Comparison of ENCODE assay signal across 11 mouse cellular contexts in genomic region chr13:48357640-48358039, GRCm38 (mm10).
DNase-seq lines count a peak whose midpoint lies in the region; ATAC-seq and TF ChIP-seq lines count a peak whose summit lies in the region.
"Had no signal": no experiment of that assay in that cellular context is flagged by ENCODE, and none has a peak within 500 bp of the region (broad histone marks: within the 10 kb centered on the region; RNA-seq: fewer than 3 reads in every experiment).

No protein-coding gene starts in this region.

- no peak overlapping the region for H3K4me3 ChIP-seq in forebrain, embryonic 15.5 days
- no peak overlapping the region for H3K4me3 ChIP-seq in forebrain, embryonic 10.5 days
- no peak overlapping the region for H3K4me3 ChIP-seq in kidney, adult 2 months (ENCODE audit: insufficient read depth, low read depth, low read length)
- H3K4me3 ChIP-seq in embryonic facial prominence, embryonic 10.5 days: no peak overlapping the region
- H3K4me3 ChIP-seq in heart, embryonic 11.5 days (ENCODE audit: low read depth, low read length): no peak overlapping the region

- DNase-seq in forebrain, embryonic 10.5 days (ENCODE audit: extremely low spot score, low spot score): no peak
- DNase-seq in kidney, adult 2 months: peak; percentile 19
- DNase-seq in kidney, postnatal 14 days: no peak
- peak; percentile 5 for DNase-seq in cerebellum, adult 11-12 months
- peak; percentile 54 to 57 for DNase-seq in cerebellum, postnatal 36 days
- DNase-seq in embryonic facial prominence, embryonic 10.5 days (ENCODE audit: low spot score): no peak
- DNase-seq: lung, embryonic 14.5 days had no signal

- TF ChIP-seq POLR2A in kidney, adult 2 months (IDR thresholded peaks at IDR 0.05; ENCODE audit: low read depth, low read length): no peak

- WGBS in forebrain, embryonic 15.5 days: 75% methylated on average over 7 of the region's 7 CpGs
- 96% methylated on average over 7 of the region's 7 CpGs for WGBS in forebrain, embryonic 10.5 days
- 87% methylated on average over 7 of the region's 7 CpGs for WGBS in kidney, adult 2 months
- WGBS in embryonic facial prominence, embryonic 10.5 days: 95% methylated on average over 7 of the region's 7 CpGs
- WGBS in heart, embryonic 11.5 days (ENCODE audit: insufficient replicate concordance): 94% methylated on average over 7 of the region's 7 CpGs

- no peak overlapping the region for H3K27ac ChIP-seq in forebrain, embryonic 15.5 days (replicated peaks)
- no peak overlapping the region for H3K27ac ChIP-seq in forebrain, embryonic 10.5 days
- no peak overlapping the region for H3K27ac ChIP-seq in kidney, adult 2 months (ENCODE audit: insufficient read depth, low read depth, low read length)
- no peak overlapping the region for H3K27ac ChIP-seq in embryonic facial prominence, embryonic 10.5 days (replicated peaks)
- H3K27ac ChIP-seq in heart, embryonic 11.5 days (ENCODE audit: low read depth, low read length): no peak overlapping the region

- H3K9me3 ChIP-seq in forebrain, embryonic 15.5 days: no peaks in the 10 kb centered on the region
- no peaks in the 10 kb centered on the region for H3K9me3 ChIP-seq in forebrain, embryonic 10.5 days
- no peaks in the 10 kb centered on the region for H3K9me3 ChIP-seq in embryonic facial prominence, embryonic 10.5 days
- H3K9me3 ChIP-seq in heart, embryonic 11.5 days (replicated peaks; ENCODE audit: control insufficient read depth, low read length): no peaks in the 10 kb centered on the region

- H3K36me3 ChIP-seq in forebrain, embryonic 15.5 days: no peaks in the 10 kb centered on the region
- no peaks in the 10 kb centered on the region for H3K36me3 ChIP-seq in forebrain, embryonic 10.5 days (replicated peaks)
- H3K36me3 ChIP-seq in kidney, adult 2 months (ENCODE audit: control insufficient read depth, insufficient read depth, low read length): no peaks in the 10 kb centered on the region
- no peaks in the 10 kb centered on the region for H3K36me3 ChIP-seq in embryonic facial prominence, embryonic 10.5 days (replicated peaks)
- H3K36me3 ChIP-seq in heart, embryonic 11.5 days (ENCODE audit: control insufficient read depth, insufficient read depth, low read length): no peaks in the 10 kb centered on the region

- peaks cover 12% of the 10 kb centered on the region for H3K4me1 ChIP-seq in forebrain, embryonic 15.5 days
- peaks cover 12% of the 10 kb centered on the region for H3K4me1 ChIP-seq in forebrain, embryonic 10.5 days
- H3K4me1 ChIP-seq in kidney, adult 2 months (ENCODE audit: control insufficient read depth, insufficient read depth, low read length): no peaks in the 10 kb centered on the region
- H3K4me1 ChIP-seq in embryonic facial prominence, embryonic 10.5 days: no peaks in the 10 kb centered on the region
- H3K4me1 ChIP-seq in heart, embryonic 11.5 days (ENCODE audit: control insufficient read depth, insufficient read depth, low read length): no peaks in the 10 kb centered on the region

- no peaks in the 10 kb centered on the region for H3K27me3 ChIP-seq in forebrain, embryonic 15.5 days
- no peaks in the 10 kb centered on the region for H3K27me3 ChIP-seq in forebrain, embryonic 10.5 days (ENCODE audit: poor library complexity, severe bottlenecking)
- no peaks in the 10 kb centered on the region; the same call in 1 of the 2 replicates for H3K27me3 ChIP-seq in kidney, adult 2 months (replicated peaks; ENCODE audit: control insufficient read depth, insufficient read depth, low read length)
- H3K27me3 ChIP-seq in embryonic facial prominence, embryonic 10.5 days (replicated peaks; ENCODE audit: low read depth, poor library complexity, severe bottlenecking): no peaks in the 10 kb centered on the region
- H3K27me3 ChIP-seq in heart, embryonic 11.5 days (ENCODE audit: control insufficient read depth, insufficient read depth, low read length): no peaks in the 10 kb centered on the region

- no peak overlapping the region for H3K9ac ChIP-seq in forebrain, embryonic 15.5 days (replicated peaks)
- no peak overlapping the region for H3K9ac ChIP-seq in heart, embryonic 11.5 days (ENCODE audit: low read depth, low read length)
- H3K9ac ChIP-seq: lung, embryonic 14.5 days had no signal

- H3K4me2 ChIP-seq in forebrain, embryonic 15.5 days (replicated peaks): no peak overlapping the region
- no peak overlapping the region for H3K4me2 ChIP-seq in heart, embryonic 11.5 days
- H3K4me2 ChIP-seq: lung, embryonic 14.5 days had no signal

- TF ChIP-seq CTCF in kidney, adult 2 months (conservative IDR thresholded peaks at IDR 0.05; ENCODE audit: insufficient read depth, insufficient read length, low read depth, low read length): no peak

- peak; percentile 57; the same call in 1 of the 2 replicates for ATAC-seq in forebrain, embryonic 15.5 days (replicated peaks)
- ATAC-seq in heart, embryonic 11.5 days (replicated peaks; ENCODE audit: insufficient number of reproducible peaks, low FRiP score, low TSS enrichment): no peak
- ATAC-seq: activated CD4-positive, CD25-positive, alpha-beta regulatory T cell, adult 4 months; intestine, postnatal 0 days had no signal

Comparison
In these comparisons a context has a peak if more than half of its experiments do, and no peak if none do; other contexts are left out.
1. DNase-seq: peak in kidney, adult 2 months (single experiment), cerebellum, adult 11-12 months (single experiment) and cerebellum, postnatal 36 days (2 of 2); none in forebrain, embryonic 10.5 days (single experiment), kidney, postnatal 14 days (single experiment) and embryonic facial prominence, embryonic 10.5 days (single experiment).